Mouse (Mus musculus): ENCODE data around the gene Mettl16.

Mettl16 gene

DNA sequence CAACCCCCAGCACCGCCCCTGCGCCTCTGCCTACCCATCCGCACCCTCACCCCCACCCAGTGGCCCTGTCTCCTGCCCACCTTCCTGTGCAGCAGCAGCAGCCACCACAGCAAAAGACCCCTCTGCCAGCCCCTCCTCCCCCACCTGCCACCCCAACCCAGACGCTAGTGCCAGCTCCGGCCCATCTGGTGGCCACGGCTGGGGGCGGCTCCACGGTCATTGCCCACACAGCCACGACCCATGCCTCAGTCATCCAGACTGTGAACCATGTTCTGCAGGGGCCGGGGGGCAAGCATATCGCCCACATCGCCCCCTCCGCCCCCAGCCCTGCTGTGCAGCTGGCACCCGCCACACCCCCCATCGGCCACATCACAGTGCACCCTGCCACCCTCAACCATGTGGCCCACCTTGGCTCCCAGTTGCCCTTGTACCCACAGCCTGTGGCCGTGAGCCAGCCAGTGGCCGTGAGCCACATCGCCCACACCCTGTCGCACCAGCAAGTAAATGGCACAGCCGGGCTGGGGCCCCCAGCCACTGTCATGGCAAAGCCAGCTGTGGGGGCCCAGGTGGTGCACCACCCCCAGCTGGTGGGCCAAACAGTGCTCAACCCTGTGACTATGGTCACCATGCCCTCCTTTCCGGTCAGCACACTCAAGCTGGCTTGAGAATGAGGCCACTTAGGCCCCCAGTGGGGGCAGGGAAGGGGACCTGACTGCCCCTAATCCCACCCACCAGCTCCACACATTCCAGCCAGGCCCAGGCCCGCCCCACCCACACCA lies 72.2 kb downstream of the Mettl16 start:
- in situ Hi-C loops (cut with MboI, MseI), result loop anchor here (25.0 kb wide), 1 partner anchor 1656 kb away; the partner anchor contains the start of genes Ctns, Emc6, Shpk and Tax1bp3

DNA sequence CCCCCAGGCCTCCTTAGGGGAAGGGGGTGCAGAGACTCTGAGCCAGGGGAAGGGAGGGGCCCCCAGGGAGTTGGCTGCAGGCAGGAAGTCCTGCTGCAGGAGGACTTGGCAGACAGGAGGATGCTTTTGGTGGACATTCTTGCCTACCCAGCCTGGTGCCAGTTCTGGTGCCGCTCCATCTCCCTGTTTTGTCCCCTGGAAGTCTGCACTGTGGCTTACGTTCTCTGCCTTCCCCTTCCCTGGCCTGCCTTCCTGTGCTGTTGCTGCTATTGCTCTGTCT lies 72.7 kb downstream of the Mettl16 start:
- in situ Hi-C loops (cut with MboI, MseI), result loop anchor here (25.0 kb wide), 1 partner anchor 1656 kb away; the partner anchor contains the start of genes Ctns, Emc6, Shpk and Tax1bp3

DNA sequence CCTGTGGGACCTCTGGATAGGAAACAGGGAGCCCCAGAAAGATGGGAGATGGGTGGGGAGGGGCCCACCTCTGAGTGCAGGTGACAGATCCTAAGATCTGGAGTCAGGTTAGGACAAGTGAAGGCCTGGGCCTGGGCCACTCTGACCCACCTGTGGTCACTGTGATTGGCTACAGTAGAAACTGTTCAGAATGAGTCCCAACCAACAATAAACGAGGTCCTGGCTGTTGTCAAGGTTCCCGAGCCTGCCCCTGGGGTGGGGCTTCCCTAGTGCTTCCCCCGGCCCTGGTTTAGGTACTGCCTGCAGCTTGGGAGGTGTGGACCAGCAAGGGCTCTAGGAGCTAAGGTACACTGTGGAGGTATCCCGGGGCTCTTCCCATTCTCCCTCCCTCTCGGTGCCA lies 73.1 kb downstream of the Mettl16 start:
- in situ Hi-C loops (cut with MboI, MseI), result loop anchor here (25.0 kb wide), 1 partner anchor 1656 kb away; the partner anchor contains the start of genes Ctns, Emc6, Shpk and Tax1bp3

DNA sequence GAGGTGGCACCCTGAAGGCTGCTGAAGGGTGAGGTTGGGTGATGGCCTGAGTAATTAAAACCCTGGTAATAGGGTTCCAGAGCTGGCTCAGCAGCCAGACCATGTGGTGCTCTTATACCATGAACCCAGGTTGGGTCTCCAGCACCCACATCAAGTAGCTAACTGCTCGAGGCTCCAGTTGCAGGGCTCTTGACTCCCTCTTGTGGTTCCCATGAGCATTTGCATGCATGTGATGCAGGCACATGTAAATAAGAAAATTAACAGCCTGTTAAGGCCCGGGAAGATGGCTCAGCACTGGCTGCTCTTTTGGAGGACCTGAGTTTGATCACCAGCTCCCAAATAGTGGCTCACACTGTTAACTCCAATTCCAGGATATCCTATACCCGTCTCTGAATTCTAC lies 75.2 kb downstream of the Mettl16 start:
- in situ Hi-C loops (cut with MboI, MseI), result loop anchor here (25.0 kb wide), 1 partner anchor 1658 kb away; the partner anchor contains the start of genes Ctns, Emc6, Shpk and Tax1bp3

- in situ Hi-C loops (cut with MboI, MseI), result loop anchor here (25.0 kb wide), 1 partner anchor 1661 kb away; the partner anchor contains the start of genes Ctns, Emc6, Shpk and Tax1bp3
These were observed 77.4 kb downstream of the Mettl16 start for GRCm38 (mm10) chr11:74847919-74848521.

- in situ Hi-C loops (cut with MboI, MseI), result no loop called here
These were observed 80.5 kb downstream of the Mettl16 start for GRCm38 (mm10) chr11:74850998-74851661.

GRCm38 (mm10) chr11:74857756-74858155 lies 87.1 kb downstream of the Mettl16 start:
- in situ Hi-C loops (cut with MboI, MseI), result no loop called here

DNA sequence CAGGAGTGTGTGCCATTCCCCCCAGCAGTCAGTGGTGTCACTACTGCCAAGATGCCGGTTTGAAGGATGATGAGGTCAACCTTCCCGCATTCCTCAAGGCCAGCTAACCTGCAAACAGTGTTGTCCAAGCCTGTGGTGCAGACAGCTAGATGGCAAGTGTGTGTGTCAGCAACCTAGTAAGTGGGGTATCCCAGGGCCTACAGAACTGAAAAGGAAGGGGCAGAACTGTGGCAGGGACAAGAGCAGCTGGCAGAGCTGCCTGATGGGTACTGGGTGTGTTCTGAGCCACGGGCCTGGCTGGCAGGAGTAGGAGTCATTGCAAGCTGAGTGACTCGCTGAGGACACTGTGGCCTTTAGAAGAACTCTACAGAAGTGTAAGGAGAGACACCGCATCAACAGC lies 91.5 kb downstream of the Mettl16 start:
- in situ Hi-C loops (cut with MboI, MseI), result no loop called here

DNA sequence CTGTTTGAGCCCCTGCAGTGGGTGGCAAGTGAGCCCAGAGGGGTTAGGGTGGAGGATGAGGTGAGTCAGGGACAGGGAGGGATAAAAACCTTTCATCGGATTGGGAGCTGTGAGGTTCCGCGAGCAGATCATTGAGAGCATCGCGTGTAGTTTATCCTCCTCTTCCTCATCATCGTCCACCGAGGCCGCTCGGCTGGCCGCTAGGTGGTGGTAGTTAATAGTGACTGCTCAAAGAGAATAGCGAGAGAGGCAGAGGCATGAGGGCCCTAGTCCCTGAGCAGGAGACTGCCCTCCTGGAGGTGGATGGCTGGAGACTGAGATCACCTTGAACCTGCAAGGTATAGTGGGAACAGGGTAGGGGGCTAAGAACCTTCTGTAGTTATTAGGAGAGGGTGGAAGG lies 92.8 kb downstream of the Mettl16 start:
- in situ Hi-C loops (cut with MboI, MseI), result no loop called here

- in situ Hi-C loops (cut with MboI, MseI), result no loop called here
These were observed 93.8 kb downstream of the Mettl16 start for GRCm38 (mm10) chr11:74864421-74864820.

DNA sequence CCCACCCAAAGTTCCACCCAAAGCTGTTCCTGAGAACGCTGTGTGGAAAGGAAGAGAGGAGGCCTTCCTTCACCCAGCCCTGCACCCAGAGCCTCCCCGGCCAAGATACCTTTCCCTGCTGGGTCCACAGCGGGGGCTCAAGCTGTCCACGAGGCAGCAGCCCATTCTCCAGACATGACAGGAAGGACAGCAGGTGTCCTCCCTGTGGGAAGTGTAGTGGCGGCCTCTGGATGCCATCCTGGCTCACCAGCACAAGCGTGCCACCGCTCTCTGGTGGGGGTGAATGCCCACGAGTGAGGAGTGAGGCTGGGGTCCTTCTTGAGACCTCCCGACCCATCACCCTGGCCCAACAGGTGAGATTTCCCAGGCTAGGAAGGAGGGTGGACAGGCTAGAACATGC lies 94.6 kb downstream of the Mettl16 start:
- in situ Hi-C loops (cut with MboI, MseI), result no loop called here

DNA sequence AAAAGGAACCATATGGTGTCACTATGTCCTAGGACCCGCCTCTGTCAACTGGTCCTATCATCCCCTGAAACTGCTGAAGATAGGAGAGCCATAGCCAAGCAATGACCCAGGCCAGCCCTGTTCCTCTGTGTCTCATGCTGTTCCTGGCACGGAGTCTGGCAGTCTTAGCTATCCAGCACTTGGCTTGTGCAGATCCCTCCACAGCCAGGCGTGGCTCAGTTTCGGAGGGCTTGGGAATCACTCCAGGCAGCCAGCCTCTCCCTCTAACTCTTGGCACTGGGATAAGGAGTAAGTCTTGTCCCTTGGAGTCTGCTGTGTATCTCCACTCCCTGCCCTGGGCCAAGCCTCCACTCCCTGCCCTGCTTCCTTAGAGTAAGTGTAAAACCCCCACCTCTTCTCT lies 96.0 kb downstream of the Mettl16 start:
- in situ Hi-C loops (cut with MboI, MseI), result no loop called here

DNA sequence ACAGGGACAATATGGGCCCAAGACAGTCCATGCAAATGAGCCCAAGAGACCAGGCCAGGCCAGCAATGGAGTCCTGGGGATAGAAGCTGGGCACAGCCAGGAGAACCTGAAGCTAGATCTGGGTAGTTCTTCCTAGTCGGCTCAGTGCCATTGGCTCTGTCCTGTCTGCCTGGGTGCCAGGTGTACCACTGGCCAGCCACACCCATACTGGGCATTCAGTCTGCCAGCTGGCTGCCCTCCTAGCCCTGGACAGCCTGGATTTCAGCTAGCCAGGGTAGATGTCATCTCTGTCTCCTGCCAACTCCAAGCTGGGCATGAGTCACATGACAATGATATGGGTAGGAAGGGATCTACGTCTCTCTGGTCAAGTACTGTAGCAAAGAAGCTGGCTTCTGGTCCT lies 96.6 kb downstream of the Mettl16 start:
- in situ Hi-C loops (cut with MboI, MseI), result no loop called here

GRCm38 (mm10) chr11:74868046-74868760 lies 97.6 kb downstream of the Mettl16 start:
- in situ Hi-C loops (cut with MboI, MseI), result no loop called here

- in situ Hi-C loops (cut with MboI, MseI), result no loop called here
These were observed 99.0 kb downstream of the Mettl16 start for GRCm38 (mm10) chr11:74869603-74870002.

DNA sequence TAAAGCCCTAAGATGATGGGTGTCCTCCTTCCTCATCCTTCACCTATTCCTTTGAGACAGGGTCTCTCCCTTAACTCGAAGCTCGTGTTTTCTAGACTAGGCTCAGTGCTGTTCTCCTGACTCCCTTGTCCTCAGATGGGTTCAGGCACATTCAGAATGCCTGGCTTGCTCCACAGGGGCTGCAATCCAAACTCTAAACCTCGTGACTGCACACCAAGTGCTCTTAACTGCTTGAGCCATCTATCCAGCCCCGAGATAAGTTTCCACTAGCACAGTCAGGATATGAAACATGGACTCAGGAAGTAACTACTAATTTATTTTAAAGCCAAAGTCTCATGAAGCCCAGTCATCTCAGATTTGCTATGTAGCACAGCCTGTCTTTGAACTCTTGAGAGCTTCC lies 99.9 kb downstream of the Mettl16 start:
- in situ Hi-C loops (cut with MboI, MseI), result no loop called here

- in situ Hi-C loops (cut with MboI, MseI), result no loop called here
These were observed 100.5 kb downstream of the Mettl16 start for GRCm38 (mm10) chr11:74870991-74871622.

DNA sequence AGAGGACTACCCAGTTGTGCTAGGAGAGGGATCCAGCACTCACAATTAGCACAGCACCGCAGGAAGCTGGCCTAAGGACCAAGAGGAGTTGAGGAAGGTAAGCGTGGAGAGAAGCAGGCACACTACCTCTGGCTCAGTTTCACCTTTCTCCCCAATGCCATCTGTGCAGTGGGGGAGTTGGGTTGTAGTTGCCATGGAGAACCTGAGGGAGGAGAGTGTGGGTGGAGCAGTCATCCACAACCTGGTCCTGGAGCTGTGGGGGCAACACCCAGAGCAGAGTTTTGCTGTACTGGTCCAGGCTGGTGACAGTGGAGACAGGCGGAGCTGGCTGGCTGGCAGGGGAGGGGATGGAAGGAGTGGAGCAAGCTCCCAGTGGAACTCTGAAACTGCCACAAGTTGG lies 104.0 kb downstream of the Mettl16 start:
- in situ Hi-C loops (cut with MboI, MseI), result loop anchor here (25.0 kb wide), 1 partner anchor 1013 kb away; no protein-coding TSS in a partner anchor

DNA sequence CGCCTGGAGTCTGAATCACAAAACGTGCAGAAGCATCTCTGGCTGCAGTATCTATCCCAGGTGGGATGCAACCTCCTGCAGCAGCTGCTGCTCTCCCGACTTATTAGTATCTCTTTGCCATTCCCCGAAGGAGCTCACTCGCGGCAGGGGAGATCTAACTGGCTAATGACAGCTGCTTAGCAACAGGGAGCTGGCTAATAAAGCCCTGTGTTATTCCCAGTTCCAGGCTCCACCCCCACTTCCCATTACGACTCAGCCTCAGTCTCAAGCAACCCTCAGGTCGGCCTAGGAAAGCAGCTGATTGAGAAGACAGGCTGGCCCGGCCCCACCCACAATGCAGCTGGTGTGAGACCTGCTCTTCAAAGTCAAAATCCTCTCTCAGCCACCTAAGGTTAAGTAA lies 106.2 kb downstream of the Mettl16 start:
- in situ Hi-C loops (cut with MboI, MseI), result loop anchor here (25.0 kb wide), 1 partner anchor 1010 kb away; no protein-coding TSS in a partner anchor

Measured in T-helper 1 cell (primary cell).